Comparison of ENCODE assay signal across 14 mouse cellular contexts in genomic region chr2:117915821-117916220, GRCm38 (mm10).
"Had no signal": no experiment of that assay in that cellular context is flagged by ENCODE, and none has a peak within 500 bp of the region (broad histone marks: within the 10 kb centered on the region; RNA-seq: fewer than 3 reads in every experiment).

No protein-coding gene starts in this region.

- H3K4me3 ChIP-seq: liver, embryonic 12.5 days; lung, embryonic 15.5 days; midbrain, embryonic 13.5 days; midbrain, embryonic 15.5 days; neural tube, embryonic 12.5 days had no signal

- H3K36me3 ChIP-seq: liver, embryonic 12.5 days; lung, embryonic 15.5 days; midbrain, embryonic 13.5 days; midbrain, embryonic 15.5 days; neural tube, embryonic 12.5 days had no signal

- H3K4me2 ChIP-seq: liver, embryonic 12.5 days; lung, embryonic 15.5 days; midbrain, embryonic 11.5 days; midbrain, embryonic 13.5 days; midbrain, embryonic 15.5 days; neural tube, embryonic 12.5 days had no signal

- H3K27ac ChIP-seq: liver, embryonic 12.5 days; liver, embryonic 14.5 days; midbrain, embryonic 13.5 days; midbrain, embryonic 15.5 days; neural tube, embryonic 12.5 days had no signal

- ATAC-seq: liver, embryonic 12.5 days; midbrain, embryonic 13.5 days; midbrain, embryonic 15.5 days had no signal

- H3K9ac ChIP-seq: liver, embryonic 12.5 days; liver, embryonic 14.5 days; lung, embryonic 15.5 days; midbrain, embryonic 13.5 days; midbrain, embryonic 15.5 days; neural tube, embryonic 12.5 days had no signal

- H3K9me3 ChIP-seq: liver, embryonic 12.5 days; lung, embryonic 15.5 days; midbrain, embryonic 13.5 days; midbrain, embryonic 15.5 days; neural tube, embryonic 12.5 days had no signal

- H3K27me3 ChIP-seq: liver, embryonic 12.5 days; lung, embryonic 15.5 days; midbrain, embryonic 13.5 days; midbrain, embryonic 15.5 days; neural tube, embryonic 12.5 days had no signal

- DNase-seq: lung, adult 18-20 months; lung, postnatal 10 days; lung, postnatal 4 days; right cerebral cortex, postnatal 14 days; thymus, adult 2 months; thymus, postnatal 25 days; thymus, postnatal 4 days had no signal

- H3K4me1 ChIP-seq: liver, embryonic 12.5 days; midbrain, embryonic 13.5 days; midbrain, embryonic 15.5 days; neural tube, embryonic 12.5 days had no signal
